Mouse (Mus musculus): Measurements from ENCODE around the gene Anapc11. TPM values are rescaled to one million over a fixed set of nuclear protein-coding genes. Genes with fewer than 3 reads are reported as not detected.

The Anapc11 gene
- polyA plus RNA-seq, 1 experiment from 2014 or later = 267 TPM

DNA sequence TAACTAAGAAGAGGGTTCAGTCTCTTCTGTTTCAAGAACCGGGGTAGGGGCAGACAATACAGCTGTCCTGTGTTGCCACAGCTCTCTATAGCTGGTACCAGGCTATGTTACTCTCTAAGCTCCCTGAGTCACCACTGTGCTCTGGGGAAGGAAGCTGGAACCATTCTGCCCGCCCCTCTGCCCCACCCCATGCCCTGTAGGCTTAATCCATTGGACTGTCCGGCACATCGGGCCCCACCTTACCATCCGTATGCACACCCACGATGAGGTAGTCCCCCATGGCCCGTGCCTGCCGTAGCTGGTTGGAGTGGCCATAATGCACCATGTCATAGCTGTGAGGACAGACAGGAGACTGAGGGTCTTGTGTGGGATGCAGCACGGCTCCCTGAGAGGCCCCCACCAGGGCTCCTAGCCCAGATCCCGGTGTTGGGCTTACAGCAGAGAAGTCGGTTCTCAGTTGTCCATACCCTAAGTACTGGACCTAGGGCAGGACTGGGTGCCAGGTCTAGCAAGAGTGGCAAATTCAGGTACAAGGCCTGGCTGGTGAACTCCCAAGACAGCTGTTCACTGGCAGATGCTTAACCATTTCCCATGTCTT, 17.5 kb downstream of the Anapc11 start:
- H3K36me3 ChIP-seq (ENCODE audit: control insufficient read depth, insufficient read depth, low read length) = peaks cover 50% of the 10 kb centered on the region
- H3K27ac ChIP-seq (ENCODE audit: low read length) = no peak overlapping the region
- 91% methylated on average over 11 of the region's 11 CpGs for WGBS
- H3K4me2 ChIP-seq (replicated peaks; ENCODE audit: low read depth, low read length) = no peak overlapping the region
- no peaks in the 10 kb centered on the region for H3K9me3 ChIP-seq (ENCODE audit: control insufficient read depth, low read depth, low read length)
- no peak for ATAC-seq (ENCODE audit: insufficient number of reproducible peaks, insufficient read depth, low FRiP score, low read depth)
- no peaks in the 10 kb centered on the region for H3K27me3 ChIP-seq (ENCODE audit: control insufficient read depth, insufficient read depth, low read length)
- H3K4me3 ChIP-seq (ENCODE audit: low read depth, low read length) = no peak overlapping the region
- H3K4me1 ChIP-seq (ENCODE audit: control insufficient read depth, insufficient read depth, low read length) = peaks cover 10% of the 10 kb centered on the region
- H3K9ac ChIP-seq (replicated peaks; ENCODE audit: low read depth, low read length) = no peak overlapping the region

DNA sequence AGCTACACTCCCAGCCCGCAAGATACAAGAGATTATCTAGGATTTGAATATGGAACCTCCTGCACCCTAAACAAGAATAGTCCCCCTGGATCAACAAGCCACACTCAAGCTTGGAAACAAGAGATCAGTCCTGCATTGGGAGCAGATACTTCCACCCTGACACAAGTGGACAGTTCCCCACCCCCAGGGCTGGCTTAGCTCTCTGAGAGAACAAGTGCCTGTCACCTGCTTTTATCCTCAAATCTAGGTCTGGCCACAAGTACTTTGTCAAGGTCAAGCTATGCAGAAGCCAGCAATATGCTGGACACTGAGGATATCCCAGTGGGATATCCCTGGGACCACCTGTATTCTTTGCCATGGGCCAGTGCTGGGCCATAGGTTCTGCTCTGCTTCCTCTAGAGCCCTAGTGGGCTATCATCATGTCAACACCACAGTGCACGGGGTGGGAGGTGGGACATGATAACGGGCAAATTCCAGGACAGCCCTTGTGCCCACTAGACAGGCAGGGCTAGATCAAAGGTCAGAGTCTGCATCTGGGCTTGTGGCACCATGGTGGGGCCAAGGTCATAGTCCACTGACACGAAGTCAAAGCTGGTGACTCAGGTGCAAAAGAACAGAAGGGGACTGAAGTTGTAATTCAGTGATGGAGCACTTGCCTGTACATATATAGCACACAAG, 18.5 kb downstream of the Anapc11 start:
- 51% methylated on average over 4 of the region's 4 CpGs for WGBS
- H3K4me2 ChIP-seq (replicated peaks; ENCODE audit: low read depth, low read length) = peak overlapping the region; percentile 74
- H3K36me3 ChIP-seq (ENCODE audit: control insufficient read depth, insufficient read depth, low read length) = peaks cover 51% of the 10 kb centered on the region
- no peaks in the 10 kb centered on the region for H3K9me3 ChIP-seq (ENCODE audit: control insufficient read depth, low read depth, low read length)
- peaks cover 10% of the 10 kb centered on the region for H3K4me1 ChIP-seq (ENCODE audit: control insufficient read depth, insufficient read depth, low read length)
- no peaks in the 10 kb centered on the region for H3K27me3 ChIP-seq (ENCODE audit: control insufficient read depth, insufficient read depth, low read length)
- 0 out of 2 replicates have a peak overlapping the region, but pooled peaks have one; percentile 36 for H3K9ac ChIP-seq (replicated peaks; ENCODE audit: low read depth, low read length)
- no peak overlapping the region for H3K27ac ChIP-seq (ENCODE audit: low read length)
- peak overlapping the region; percentile 53 for H3K4me3 ChIP-seq (ENCODE audit: low read depth, low read length)
- no peak for ATAC-seq (ENCODE audit: insufficient number of reproducible peaks, insufficient read depth, low FRiP score, low read depth)

DNA sequence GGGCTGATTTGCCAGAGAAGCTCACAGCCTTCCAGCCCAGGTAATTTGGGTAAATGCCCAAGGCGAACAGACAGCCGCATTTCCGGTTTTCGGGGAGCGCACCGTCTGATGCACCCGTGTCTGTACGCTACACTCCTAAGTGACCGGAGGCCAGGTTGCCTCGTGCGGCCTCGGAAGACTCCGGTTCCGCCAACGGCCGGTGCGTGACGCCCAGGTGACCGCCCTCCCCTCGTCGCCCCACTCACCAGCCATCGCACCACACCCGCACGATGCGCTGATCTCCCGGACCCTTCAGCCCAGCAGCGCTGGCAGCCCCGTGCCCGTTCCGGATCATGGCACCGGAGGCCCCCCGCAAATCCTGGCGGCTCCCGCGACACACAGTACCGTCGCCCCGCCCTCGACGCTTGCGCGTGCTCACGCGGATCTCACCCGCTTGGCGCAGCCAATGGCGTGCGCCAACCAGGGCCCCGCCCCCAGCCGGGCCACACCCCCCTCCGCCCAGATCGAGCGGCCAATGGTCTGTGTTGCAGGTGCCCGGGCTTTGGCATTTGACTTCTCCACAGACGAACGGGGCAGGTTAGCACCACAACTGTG, 19.4 kb downstream of the Anapc11 start, which contains the start of gene Pcyt2:
TSS of gene Pcyt2 (minus strand) at position 418 of the 594 bp plus-strand sequence.
- Histone ChIP-seq H3K4me3 (ENCODE audit: low read depth, low read length) (peak within 1 kb of the TSS; percentile 53), H3K27me3 (ENCODE audit: control insufficient read depth, insufficient read depth, low read length) (no peaks in the 10 kb centered on the region), H3K27ac (ENCODE audit: low read length) (no peak within 1 kb of the TSS), H3K4me1 (ENCODE audit: control insufficient read depth, insufficient read depth, low read length) (peaks cover 10% of the 10 kb centered on the region), H3K9me3 (ENCODE audit: control insufficient read depth, low read depth, low read length) (no peaks in the 10 kb centered on the region), H3K36me3 (ENCODE audit: control insufficient read depth, insufficient read depth, low read length) (peaks cover 43% of the 10 kb centered on the region), H3K4me2 (replicated peaks; ENCODE audit: low read depth, low read length) (peak within 1 kb of the TSS; percentile 74), H3K9ac (replicated peaks; ENCODE audit: low read depth, low read length) (peak within 1 kb of the TSS; percentile 36; the same call in 1 of the 2 replicates)
- under 1% methylated on average over 56 of the region's 56 CpGs for WGBS
- ATAC-seq (ENCODE audit: insufficient number of reproducible peaks, insufficient read depth, low FRiP score, low read depth) = peak; percentile 96

DNA sequence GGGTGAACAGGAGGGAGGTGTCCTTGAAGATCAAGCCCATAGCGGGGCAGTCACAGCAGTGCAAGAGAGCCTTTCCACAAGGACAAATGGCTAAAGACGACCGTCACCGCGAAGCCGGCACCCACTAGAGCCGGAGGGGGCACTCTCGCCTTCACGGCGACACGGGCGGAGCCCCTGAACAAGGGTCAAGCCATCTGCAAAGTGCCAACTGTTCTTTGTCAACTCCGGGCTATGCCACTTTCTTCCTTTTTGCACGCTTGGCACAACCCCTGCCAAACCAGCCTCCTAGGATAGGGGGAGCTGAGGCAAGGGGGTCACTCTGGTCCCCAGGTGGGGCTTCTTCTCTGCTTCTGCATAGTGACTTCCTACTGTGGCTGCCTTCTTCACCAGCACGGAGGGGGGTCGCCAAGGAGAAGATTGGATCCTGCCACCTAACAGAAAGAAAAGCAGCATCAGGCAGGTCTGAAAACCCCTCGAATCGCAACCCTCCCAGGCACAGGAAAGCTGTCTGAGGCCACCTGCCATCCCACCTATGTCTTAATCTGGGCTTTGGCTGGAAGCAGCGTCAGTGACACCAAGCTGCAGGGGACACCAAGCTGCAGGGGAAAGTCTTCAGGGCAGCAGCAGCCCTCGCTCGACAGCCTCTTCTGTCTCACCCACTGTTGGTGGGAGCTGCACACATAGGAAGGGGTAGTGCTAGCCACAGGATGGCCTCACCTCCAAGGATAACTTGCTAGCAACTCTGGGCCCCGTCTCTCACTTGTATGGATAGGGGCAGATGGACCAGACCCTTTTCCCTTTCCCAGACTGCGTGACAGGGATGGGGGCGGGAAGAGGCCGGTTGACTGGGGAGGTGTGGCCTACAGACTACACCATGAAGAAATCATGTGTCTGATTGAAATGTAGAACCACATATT, 20.7 kb downstream of the Anapc11 start:
- Histone ChIP-seq H3K4me1 (ENCODE audit: control insufficient read depth, insufficient read depth, low read length) (peaks cover 11% of the 10 kb centered on the region), H3K27ac (ENCODE audit: low read length) (no peak overlapping the region), H3K36me3 (ENCODE audit: control insufficient read depth, insufficient read depth, low read length) (peaks cover 36% of the 10 kb centered on the region), H3K9ac (replicated peaks; ENCODE audit: low read depth, low read length) (no peak overlapping the region), H3K27me3 (ENCODE audit: control insufficient read depth, insufficient read depth, low read length) (no peaks in the 10 kb centered on the region), H3K9me3 (ENCODE audit: control insufficient read depth, low read depth, low read length) (no peaks in the 10 kb centered on the region), H3K4me3 (ENCODE audit: low read depth, low read length) (no peak overlapping the region), H3K4me2 (replicated peaks; ENCODE audit: low read depth, low read length) (no peak overlapping the region)
- WGBS = 94% methylated on average over 25 of the region's 25 CpGs
- no peak for ATAC-seq (ENCODE audit: insufficient number of reproducible peaks, insufficient read depth, low FRiP score, low read depth)

DNA sequence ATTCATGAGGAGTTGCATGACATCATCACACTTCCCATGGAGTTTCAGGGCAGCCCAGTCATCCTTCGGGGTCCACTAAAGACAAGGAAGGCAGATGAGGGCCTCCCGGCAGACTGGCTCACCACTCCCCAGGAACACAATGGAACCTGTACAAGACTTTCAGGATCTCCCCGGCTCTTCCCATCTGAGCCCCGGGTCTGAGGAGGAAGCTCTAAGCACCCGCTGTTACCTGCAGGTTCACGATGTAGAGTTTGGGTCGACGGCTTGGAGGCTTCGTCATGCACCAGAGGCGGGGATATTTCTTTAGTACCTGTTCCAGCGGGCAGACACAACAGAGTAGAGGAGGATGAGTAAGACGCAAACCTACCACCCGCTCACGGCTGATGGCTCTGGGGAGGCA, 22.0 kb downstream of the Anapc11 start:
- no peak overlapping the region for H3K4me3 ChIP-seq (ENCODE audit: low read depth, low read length)
- no peak overlapping the region for H3K9ac ChIP-seq (replicated peaks; ENCODE audit: low read depth, low read length)
- no peak overlapping the region for H3K4me2 ChIP-seq (replicated peaks; ENCODE audit: low read depth, low read length)
- no peak for ATAC-seq (ENCODE audit: insufficient number of reproducible peaks, insufficient read depth, low FRiP score, low read depth)
- H3K9me3 ChIP-seq (ENCODE audit: control insufficient read depth, low read depth, low read length) = no peaks in the 10 kb centered on the region
- 93% methylated on average over 14 of the region's 14 CpGs for WGBS
- H3K4me1 ChIP-seq (ENCODE audit: control insufficient read depth, insufficient read depth, low read length) = peaks cover 17% of the 10 kb centered on the region
- no peak overlapping the region for H3K27ac ChIP-seq (ENCODE audit: low read length)
- peaks cover 33% of the 10 kb centered on the region for H3K36me3 ChIP-seq (ENCODE audit: control insufficient read depth, insufficient read depth, low read length)
- no peaks in the 10 kb centered on the region for H3K27me3 ChIP-seq (ENCODE audit: control insufficient read depth, insufficient read depth, low read length)

DNA sequence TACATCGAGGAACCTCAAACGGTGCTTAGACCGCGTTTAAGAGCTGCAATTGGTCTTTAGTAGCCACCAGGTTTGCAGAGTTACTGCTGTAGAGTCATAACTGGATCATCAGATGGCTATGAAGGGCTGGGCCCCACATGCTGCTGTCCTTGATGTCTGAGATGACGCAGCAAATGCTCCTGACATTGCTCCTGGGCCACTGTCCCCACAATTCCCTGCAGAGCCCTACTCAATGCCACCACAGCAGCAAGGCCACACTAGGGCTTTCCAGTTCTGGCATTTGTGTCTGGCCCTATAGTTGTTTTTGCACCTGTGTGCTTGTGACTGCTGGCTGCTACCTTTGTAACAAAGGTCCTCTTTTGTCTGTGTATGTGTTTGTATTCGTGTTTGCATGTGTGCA, 24.6 kb downstream of the Anapc11 start:
- no peak overlapping the region for H3K27ac ChIP-seq (ENCODE audit: low read length)
- H3K36me3 ChIP-seq (ENCODE audit: control insufficient read depth, insufficient read depth, low read length) = peaks cover 40% of the 10 kb centered on the region
- 88% methylated on average over 6 of the region's 6 CpGs for WGBS
- no peak overlapping the region for H3K4me3 ChIP-seq (ENCODE audit: low read depth, low read length)
- H3K4me1 ChIP-seq (ENCODE audit: control insufficient read depth, insufficient read depth, low read length) = peaks cover 10% of the 10 kb centered on the region
- no peaks in the 10 kb centered on the region for H3K9me3 ChIP-seq (ENCODE audit: control insufficient read depth, low read depth, low read length)
- no peak for ATAC-seq (ENCODE audit: insufficient number of reproducible peaks, insufficient read depth, low FRiP score, low read depth)
- H3K27me3 ChIP-seq (ENCODE audit: control insufficient read depth, insufficient read depth, low read length) = no peaks in the 10 kb centered on the region
- H3K4me2 ChIP-seq (replicated peaks; ENCODE audit: low read depth, low read length) = no peak overlapping the region
- no peak overlapping the region for H3K9ac ChIP-seq (replicated peaks; ENCODE audit: low read depth, low read length)

DNA sequence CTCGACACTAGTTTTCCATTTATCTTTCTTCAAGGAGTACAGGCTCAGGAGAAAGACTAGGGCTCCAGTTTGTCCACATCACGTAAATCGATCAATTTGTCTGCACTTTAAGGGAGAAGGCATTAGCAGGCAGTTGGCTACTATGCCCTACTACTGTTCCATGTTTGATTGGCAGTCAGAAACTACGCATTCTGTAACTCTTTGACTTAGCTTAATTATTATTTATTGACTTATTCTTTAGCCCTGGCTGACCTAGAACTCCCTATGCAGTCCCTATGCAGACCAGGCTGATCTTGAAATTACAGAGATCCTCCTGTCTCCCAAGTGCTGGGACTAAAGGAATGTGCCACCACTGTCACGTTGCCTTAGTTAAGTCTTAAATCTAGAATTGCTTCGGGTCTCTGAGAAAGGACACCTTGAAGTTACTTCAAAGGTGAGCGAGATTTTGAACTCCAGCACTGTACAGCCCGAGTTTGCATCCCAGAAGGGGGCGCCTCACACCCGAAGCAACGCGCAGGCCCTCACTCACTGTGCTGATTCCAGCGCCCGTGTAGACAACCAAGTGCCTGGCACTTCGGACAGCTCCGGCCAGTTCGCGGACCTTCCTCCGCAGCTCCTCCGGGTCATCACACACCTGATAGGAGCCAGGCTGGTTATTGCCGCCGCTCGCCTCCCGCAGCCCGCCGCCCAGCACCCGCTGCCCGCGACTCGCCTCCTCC, 25.9 kb downstream of the Anapc11 start:
- Histone ChIP-seq H3K4me2 (replicated peaks; ENCODE audit: low read depth, low read length) (peak overlapping the region; percentile 92), H3K4me1 (ENCODE audit: control insufficient read depth, insufficient read depth, low read length) (peaks cover 10% of the 10 kb centered on the region), H3K27ac (ENCODE audit: low read length) (peak overlapping the region; percentile 81), H3K9ac (replicated peaks; ENCODE audit: low read depth, low read length) (peak overlapping the region; percentile 58), H3K9me3 (ENCODE audit: control insufficient read depth, low read depth, low read length) (no peaks in the 10 kb centered on the region), H3K4me3 (ENCODE audit: low read depth, low read length) (peak overlapping the region; percentile 96), H3K27me3 (ENCODE audit: control insufficient read depth, insufficient read depth, low read length) (no peaks in the 10 kb centered on the region), H3K36me3 (ENCODE audit: control insufficient read depth, insufficient read depth, low read length) (peaks cover 38% of the 10 kb centered on the region)
- 11% methylated on average over 30 of the region's 30 CpGs for WGBS
- peak; percentile 85 for ATAC-seq (ENCODE audit: insufficient number of reproducible peaks, insufficient read depth, low FRiP score, low read depth)
